Mouse (Mus musculus) heart, adult 2 months (tissue): ENCODE data around the gene Tmem141.

ENCODE experiments used
- CTCF ChIP-seq: fragments of 200-600 bp; IDR thresholded peaks from 2 replicates; pipeline ENCODE4 v1.8.1; 2022; ENCODE audit warnings: antibody characterized with exemption, mild to moderate bottlenecking, moderate library complexity
- EP300 ChIP-seq: fragments of 200-500 bp; IDR thresholded peaks from 2 replicates; pipeline ENCODE4 v1.6.1; 2011; ENCODE audit warnings: low read depth, low read length, control low read depth; ENCODE audit not compliant: insufficient read depth

DNA sequence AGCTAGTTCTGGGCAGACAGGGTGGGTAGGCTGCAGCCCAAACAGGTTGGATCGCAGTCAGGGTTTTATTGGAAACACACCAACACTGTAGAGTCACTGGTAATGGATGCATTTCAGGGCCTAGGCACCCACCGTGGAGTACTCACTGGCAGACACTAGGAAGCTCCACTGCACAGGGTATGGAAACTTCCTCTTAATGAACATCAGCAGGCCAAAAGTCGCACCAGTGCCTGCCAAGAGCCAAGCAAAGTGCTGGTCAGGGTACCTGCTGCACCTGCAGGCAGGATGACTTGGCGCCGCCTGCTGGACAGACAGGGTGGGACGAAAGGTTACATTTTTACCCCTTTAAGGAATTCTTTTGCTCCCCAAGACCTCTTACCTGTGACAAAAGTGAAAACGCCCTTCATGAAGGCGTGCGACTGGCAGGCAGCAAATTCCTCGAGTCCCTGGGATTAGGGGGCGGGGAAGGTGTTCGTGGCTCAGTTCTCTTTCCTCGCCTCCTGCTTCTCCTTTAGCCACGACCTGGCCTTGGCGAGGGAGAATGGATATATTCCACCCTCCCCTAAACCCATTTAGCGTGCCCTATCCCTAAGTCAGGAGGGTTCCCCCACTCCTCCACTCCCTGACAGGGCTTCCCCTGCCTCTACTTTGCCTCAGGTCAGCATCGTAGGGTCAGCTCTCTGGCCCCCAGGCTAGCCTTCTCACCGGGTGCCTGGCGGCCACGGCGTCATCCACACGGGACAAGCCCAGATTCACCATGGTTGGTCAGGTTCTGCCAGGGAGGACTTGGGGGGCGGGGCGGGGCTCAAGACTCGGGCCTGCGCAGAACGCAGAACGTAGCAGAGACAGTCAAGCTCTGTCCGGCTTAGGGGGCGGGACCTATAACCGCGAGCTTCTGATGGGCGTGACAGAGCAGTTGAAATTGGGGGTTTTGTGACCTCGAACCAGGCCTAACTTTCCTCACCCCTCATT is at the start of gene Tmem141:
- TF ChIP-seq EP300 (0 out of 2 replicates have a peak, but pooled peaks have one; percentile 8), CTCF (peak; percentile 80)
